Mouse (Mus musculus) lung, postnatal 0 days (tissue): ENCODE measurements around the gene Cpped1.

Source experiments
- CTCF ChIP-seq: IDR thresholded peaks from 2 replicates; pipeline ENCODE4 v1.5.1; 2016; ENCODE audit warnings: antibody characterized with exemption, mild to moderate bottlenecking
- EP300 ChIP-seq: IDR thresholded peaks from 2 replicates; pipeline ENCODE4 v1.6.1; 2016; ENCODE audit warnings: antibody characterized with exemption, mild to moderate bottlenecking, control low read depth

GRCm38 (mm10) chr16:11784354-11784753 is 124.9 kb downstream of the Cpped1 start:
- no peak for TF ChIP-seq CTCF
- TF ChIP-seq EP300: no peak
